Mouse (Mus musculus) adrenal gland, adult (tissue): ENCODE measurements around the gene 4921517D22Rik.
A peak's percentile ranks its signal among the peaks of the same experiment; 100 is the strongest.
"Not testable (repeated sequence)": the region's sequence is repeated elsewhere in the genome, so short reads cannot be mapped to it uniquely, and the experiment has no call there.

ENCODE experiments used
- DNase-seq, 2 experiments: peaks; one replicate each; pipeline ENCODE4 v3.0.0; 2022 to 2023; ENCODE audit warnings: low spot score in 1 of 2; ENCODE audit not compliant: inconsistent age in 2 of 2

Gene 4921517D22Rik

DNA sequence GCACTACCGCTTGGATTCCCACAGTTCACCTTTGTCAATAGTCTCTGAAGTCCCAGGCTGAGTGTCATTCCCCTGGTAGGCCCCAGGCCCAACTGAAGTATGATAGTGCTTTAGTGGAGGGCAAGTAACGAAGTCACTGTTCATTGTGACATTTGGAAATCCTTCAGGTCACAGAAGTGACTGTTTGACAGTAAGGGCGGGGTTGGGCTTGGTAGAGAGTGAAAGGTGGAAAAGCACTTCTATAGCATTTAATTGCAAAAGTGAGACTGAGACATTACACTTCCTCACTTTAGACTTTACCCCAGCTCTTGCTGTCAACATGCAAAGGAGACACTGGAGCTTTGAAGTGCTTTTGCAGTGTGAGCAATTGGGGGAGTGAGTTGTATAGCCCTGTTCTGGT lies at the start of gene 4921517D22Rik:
4921517D22Rik (minus strand) TSS at position 101 of the 400 bp plus-strand sequence.
- DNase-seq: no peak

DNA sequence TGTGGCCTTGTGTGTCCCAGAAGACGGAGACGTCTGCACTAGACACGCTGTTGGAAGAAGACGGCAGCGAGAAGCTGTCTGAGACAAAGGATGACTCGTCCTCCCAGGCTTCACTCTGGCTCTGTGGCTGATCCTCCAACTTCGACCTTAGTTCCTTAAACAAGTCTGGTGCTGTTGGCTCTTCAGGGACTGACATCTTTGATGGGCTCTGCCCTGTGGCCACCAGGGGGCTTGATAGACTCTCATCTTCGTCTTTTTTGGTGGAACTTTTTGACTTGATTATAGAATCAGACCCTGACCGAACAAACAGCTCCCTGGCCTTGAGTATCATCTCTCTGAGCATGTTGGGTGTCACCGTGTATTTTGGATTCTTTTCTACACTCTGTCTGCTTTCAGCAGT lies 47.8 kb upstream of the 4921517D22Rik start:
- DNase-seq: peak in 1 of 2 experiments; percentile 16

DNA sequence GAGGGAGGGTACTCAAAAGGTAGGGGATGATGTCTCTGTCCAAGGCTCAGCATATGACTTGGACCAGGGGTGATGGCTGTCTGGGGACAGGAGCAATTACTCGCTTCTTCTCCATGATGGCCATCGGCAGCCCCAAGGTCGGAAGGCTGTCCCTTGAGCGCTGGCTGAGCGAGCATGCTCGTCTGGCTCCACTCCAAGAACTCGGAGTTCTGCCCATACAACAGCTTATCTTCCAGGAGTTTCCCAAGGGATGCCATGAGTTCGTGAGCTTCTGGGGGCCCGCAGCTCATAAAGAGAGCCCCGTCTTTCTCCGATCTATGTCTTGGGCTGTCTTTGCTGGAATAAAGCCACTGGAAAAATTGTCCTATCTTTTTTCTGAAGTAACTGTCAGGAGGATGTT lies 47.2 kb upstream of the 4921517D22Rik start:
- DNase-seq: peak; percentile 81 to 87

DNA sequence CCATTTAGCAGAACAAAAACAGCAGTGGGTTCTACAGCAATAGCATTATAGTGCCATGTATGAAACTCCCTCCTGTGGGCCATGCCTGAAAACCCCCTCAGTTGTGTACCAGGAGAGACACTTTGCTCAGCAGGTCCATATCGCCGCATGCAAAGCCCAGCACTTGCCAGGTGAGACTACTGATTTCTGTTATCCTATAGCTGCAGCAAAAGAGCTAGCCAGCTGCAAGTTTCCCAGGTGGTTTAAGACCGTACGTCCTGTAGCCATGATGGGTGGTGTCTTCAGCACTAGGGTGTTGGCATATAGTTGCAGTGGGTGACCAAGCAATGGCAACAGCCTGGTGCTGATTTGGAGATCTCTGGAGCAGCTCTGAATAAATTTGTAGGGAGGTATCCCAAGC lies 45.5 kb upstream of the 4921517D22Rik start:
- no peak for DNase-seq

DNA sequence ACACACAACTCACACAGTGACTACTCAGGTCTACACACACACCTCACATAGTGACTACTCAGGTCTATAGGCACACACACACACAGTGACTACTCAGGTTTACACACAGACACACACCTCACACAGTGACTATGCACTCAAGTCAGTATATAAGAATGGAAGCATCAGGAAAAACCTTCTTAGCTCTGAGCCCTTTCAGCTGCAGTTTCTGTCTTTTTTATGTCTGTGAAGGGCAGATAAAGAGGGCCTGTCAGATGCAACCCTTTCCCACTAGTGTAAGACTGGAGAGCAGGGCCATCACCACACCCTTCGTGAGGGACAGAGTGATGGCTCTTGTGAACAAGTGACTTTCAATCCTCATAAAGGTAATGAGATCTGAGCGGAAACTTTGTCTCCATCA lies 44.5 kb upstream of the 4921517D22Rik start:
- DNase-seq: no peak

DNA sequence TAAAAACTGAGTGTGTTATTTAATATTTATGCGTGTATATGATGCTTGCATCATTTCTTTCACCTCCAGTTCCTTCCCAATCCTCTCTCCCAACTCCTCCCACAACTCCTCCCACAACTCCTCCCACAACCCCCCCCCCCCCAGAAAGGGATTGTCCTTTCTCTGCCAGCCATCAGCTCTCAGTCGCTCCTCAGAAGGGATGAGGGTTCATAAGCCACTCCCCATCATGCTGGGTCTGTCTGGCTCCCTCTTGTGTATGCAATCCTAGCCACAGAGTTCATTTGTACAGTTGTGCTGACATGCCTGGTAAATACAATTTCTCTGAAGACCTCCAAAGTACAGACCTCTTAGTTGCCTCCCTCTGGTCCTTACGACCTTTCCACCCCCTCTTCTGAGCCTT lies 41.3 kb upstream of the 4921517D22Rik start:
- DNase-seq: no peak

DNA sequence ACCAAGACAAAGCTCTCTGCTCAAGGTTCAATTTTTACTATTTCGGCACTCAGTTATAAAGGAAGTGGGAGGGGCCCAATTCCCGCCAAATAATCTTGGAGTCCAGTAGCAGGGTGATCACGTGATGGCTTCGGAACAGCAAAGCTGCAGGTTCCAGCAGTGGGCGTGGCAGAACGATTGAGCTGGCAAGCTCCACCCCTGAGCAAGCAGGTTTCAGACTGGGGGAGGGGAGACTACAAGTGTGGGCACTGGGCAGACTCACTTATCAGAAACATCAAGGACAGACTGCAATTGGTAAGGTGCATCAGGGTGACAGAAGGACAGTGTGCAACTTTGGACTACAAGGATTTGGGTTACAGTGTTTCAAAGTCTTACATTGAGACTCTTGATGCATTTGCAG lies 40.4 kb upstream of the 4921517D22Rik start:
- not testable (repeated sequence) for DNase-seq

DNA sequence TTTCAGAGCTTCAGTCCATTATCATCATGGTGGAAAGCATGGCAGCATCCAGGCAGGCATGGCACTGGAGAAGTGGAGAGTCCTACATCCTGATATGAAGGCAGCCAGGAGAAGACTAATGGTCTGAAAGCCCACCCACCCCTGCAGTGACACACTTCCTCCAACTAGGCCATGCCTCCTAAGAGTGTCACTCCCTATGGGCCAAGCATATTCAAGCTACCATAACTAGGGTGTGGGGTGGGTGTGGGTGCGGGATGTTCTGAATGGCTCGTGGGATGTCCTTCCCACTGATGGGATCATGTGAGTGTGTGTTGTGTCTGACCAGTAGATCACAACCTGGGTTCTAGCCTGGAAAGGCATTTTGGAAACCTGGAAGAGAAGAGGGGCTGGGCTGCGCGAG lies 40.0 kb upstream of the 4921517D22Rik start:
- DNase-seq: no peak

DNA sequence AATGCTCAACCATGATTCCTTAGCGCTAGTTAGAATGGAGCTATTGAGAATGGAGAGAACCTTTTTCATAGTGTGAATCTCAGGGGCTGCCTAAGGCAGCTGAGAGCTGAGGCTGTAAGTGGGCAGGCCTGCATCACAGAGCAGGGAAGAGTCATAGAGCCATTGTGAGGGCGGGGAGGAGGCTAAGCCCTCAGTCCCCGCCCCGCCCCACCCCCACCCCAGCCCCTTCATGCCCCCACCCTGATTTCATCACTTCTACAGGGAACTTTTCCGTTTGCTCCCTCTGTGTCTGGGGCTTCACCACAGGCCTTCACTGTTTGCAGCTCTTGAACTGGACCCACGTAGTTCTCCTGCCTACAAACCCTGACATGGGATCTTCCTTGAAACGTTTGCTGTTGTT lies 37.7 kb upstream of the 4921517D22Rik start, which contains the start of gene Spata31d1d:
Spata31d1d (minus strand) TSS at position 101 of the 400 bp plus-strand sequence.
- no peak for DNase-seq

DNA sequence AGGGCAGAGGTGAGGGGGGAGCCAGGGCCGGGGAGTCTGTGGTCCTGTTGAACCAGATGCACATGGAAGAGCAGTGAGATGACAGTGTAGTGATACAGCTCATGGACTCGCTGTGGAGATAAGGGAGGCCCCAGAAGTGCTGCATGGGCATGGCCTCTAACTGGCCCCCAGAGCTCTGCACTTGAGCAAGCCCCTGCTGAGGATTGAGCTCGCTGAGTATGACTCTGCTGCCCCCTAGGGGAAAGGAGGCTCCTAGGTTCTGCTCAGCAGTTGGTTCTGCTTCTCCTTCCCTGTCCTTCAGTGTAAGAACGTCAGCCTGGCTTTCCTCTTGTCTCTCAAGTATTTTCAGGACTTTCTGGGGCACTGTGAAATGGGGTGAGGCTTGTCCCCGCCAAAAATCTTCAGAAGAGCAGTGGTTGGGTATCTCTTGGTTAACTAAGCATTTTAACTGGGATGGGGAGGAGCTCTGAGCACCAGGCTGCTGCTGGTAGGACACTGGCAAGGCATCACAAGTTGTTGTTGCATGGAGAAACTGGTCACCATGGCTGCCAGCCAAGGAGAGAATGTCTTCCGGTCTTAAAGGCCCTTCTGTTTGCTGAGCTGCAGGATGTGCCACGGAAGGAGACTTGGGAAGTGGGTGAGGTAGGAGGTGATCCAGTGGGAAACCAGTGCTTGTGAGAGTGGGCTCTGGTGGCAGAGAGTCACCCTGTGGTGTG lies 34.6 kb upstream of the 4921517D22Rik start:
- DNase-seq: peak; percentile 68 to 89

DNA sequence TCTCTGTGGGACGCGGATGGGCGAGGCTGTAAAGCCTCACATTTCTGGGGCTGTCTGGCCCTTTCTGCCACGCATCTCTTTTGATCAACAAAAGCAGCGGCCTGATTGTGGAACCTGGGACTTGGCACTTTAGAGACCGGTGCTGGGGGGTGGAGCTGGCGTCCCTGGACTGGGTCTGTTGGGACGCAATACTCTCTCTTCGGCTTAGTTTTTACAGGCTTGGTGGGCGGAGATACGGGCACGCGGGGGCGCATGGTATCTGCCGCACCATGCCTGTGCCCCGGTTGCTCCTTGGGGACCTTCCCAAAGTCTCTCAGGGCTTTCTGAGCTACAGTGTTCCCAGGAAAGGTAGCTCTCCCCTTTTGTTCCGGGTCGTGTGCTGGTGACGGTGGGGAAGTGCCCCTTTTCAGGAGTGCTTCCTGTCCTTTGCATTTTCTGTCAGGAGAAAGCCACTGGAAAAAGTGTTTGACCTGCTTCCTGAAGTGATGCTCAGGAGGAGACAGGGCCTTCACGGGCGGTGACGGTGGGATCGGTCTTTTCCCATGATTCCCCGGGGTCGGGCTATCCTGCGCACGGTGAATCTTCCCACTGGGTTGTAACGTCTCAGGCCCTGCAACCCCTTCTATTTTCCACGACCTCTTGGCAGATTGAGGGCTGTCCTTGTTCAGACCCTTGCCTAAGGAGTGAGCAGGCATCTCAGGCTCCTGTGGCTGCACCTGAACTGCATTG lies 32.4 kb upstream of the 4921517D22Rik start:
- no peak for DNase-seq

DNA sequence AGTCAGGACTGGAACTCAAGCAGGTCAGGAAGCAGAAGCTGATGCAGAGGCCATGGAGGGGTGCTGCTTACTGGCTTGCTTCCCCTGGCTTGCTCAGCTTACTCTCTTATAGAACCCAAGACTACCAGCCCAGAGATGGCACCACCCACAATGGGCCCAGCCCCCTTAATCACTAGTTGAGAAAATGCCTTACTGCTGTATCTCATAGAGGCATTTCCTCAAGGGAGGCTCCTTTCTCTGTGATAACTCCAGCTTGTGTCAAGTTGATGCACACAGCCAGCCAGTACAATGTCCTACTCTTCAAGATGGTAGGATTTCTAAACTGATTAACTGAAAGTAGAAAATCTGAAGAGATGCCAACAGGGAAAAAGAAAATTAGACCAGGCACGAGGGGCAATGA lies 28.2 kb upstream of the 4921517D22Rik start:
- not testable (repeated sequence) for DNase-seq

DNA sequence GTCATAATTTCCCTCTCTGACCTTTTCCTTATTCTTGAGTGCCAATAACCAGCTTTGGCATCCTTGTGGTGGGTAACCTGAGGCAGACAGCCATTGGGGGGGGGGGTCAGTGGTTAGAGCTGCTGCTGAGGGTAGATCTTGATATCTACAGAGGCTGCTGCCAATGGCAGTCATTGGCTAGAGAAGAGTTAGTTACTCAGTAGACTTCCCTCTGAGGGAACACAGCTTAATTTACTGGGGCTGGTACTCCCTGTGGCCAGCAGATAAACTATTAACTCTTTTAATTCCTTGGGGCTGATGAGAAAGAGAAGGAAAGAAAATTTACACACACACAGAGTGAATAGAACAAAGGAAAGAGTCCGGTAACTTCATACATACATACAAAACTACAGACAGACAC lies 25.6 kb upstream of the 4921517D22Rik start:
- no peak for DNase-seq

DNA sequence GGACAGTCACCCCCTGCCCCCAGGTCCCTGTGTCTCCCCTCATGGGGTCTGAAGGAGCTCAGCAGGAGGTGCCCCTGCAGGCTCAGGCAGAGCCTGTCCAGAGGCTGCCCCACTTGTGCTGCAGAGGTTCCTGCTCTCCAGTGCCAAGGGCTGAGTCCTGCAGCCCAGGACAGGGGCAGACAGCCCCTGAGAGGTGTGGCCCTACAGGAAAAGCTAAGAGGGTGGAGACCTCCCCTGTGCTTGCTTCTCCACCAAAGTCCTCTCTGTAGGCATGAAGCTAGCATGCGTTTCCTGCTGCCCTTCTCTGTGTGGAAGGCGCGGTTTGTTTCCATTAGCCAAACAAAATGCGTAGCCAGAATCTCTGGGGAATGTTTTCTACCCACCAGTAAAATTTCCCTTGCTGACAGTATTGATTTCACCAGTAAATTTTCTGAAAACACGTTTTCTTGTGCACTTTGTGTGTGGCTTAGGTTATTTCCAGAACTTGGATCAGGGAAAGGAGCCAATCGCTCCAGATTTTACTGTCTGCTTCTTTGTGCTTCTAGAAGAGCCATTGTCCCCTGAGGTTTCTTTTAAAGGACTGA lies 25.0 kb upstream of the 4921517D22Rik start:
- not testable (repeated sequence) for DNase-seq

DNA sequence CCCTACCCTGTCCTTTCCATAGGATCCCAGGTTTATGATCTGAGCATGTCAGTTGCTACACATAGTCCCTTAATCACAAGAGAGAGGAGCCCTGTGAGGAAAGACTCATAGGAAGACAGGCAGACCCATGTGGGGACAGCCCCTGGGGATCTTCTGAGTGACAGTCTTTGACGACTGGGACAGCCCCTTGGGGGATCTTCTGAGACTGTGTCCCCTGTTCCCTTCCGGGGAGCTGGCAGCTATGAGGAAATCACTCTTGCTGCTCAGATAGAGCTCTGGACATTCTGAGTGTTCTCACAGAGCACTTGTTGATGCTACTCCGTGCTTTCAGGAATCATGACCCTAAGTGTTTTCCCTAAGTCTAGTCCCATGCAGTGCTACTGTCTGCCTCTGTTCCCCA lies 19.8 kb upstream of the 4921517D22Rik start:
- DNase-seq: no peak

DNA sequence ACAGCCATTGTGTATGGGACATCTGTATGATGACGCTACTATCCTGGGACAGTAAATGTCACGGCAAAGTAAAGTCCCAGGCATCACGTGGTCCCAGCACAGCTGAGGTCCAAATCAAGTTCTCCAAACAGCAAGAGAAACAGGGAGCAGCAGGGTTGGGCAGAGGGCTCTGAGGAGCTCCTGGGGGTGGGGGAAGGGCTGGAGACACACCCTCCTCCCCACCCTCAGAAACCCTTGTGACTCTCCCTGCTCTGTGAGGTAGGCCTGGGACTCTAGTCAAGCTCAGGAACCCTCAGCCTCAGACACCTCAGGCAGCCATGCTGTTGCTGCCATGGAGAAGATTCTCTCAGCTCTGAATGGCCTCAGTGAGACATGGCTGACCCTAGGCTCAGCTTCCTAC lies 18.1 kb upstream of the 4921517D22Rik start, which contains the start of gene Spata31d1b:
Spata31d1b (plus strand) TSS at position 301 of the 400 bp plus-strand sequence.
- DNase-seq: not testable (repeated sequence)

DNA sequence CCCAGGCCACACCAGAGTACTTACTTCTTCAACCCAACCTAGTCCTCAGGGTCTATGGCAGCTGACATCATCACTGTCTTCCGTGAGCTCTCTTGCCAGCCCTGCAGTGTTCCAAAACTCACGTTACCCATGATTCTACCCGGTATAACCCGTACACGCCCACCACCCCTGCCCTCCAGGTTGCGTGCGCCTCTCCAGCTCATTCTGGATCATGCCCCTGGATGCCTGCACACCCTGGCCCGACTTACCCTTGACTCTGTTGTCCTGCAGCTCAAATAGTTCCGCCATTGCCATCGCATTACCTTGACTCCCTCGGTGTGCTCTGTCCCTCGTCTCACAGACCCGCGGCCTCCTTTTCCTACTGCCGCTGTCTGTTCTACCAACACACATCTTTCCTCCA lies 16.3 kb upstream of the 4921517D22Rik start, which contains the start of gene Spata31d1a:
Spata31d1a (minus strand) TSS at position 101 of the 400 bp plus-strand sequence.
- DNase-seq: no peak

DNA sequence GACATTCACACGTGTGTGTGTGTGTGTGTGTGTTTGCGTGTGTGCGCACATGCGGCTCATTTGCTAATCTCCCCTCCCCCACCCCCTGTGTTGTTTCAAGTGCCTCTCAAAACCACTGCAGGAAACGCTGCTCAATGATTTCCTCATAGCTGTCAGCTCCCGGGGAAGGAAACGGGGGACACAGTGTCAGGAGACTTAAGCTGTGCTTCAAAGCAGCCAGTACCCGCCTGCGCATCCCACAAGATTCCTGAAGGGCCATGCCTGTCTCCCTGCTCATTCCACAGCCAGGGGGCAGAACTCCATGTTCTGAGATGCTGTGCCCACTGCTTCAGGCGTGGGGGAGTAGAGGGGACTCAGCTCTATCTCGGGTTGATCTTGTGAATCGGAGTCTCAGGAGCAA lies 10.7 kb upstream of the 4921517D22Rik start:
- peak; percentile 18 to 40 for DNase-seq

DNA sequence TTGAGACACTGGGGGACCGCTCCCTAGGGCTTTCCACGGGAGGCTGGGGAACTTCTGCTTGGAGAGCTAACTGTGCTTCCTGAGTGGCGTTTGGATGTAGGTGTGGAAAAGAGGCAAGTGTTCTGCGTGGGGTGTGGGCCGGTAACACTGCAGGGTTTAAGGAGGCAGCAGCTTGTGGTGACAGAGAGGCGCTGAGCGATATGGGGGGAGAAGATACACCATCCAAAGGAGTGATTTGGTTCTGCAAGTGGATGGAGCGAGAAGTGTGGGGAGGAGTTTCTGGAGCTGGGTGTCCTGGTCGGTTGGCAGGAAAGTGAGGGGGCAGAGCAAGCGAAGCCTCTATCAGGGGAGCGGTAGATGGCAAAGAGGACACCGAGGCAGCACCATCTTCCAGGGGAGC lies 9.6 kb upstream of the 4921517D22Rik start:
- no peak for DNase-seq

DNA sequence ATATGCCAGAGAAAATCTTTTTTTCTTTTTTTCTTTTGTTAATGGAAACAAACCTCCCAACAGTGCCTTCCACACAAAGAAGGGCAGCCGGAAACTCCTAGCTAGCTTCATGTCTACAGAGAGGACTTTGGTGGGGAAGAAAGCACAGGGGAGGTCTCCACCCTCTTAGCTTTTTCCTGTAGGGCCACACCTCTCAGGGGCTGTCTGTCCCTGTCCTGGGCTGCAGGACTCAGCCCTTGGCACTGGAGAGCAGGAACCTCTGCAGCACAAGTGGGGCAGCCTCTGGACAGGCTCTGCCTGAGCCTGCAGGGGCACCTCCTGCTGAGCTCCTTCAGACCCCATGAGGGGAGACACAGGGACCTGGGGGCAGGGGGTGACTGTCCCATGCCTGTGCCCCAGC lies 6.2 kb upstream of the 4921517D22Rik start:
- DNase-seq: not testable (repeated sequence)

DNA sequence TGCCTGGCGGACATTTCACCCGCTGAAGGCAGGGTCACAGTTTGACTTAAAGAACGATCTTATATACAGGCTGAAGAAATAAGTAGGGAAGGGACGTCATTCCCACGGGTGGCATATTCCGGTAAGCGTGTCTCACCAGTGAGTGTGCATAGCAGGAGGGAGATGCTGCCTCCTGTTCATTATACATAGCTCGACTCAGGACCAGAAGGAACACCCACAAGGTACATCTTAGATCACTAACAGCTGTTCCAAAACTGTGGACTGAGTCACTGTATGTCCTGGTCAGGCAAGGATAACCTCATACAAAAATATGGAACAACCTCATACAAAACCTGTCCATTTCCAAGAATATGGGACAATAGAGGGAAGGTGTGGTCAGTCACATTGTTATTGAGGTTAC lies 5.2 kb upstream of the 4921517D22Rik start:
- DNase-seq: no peak

DNA sequence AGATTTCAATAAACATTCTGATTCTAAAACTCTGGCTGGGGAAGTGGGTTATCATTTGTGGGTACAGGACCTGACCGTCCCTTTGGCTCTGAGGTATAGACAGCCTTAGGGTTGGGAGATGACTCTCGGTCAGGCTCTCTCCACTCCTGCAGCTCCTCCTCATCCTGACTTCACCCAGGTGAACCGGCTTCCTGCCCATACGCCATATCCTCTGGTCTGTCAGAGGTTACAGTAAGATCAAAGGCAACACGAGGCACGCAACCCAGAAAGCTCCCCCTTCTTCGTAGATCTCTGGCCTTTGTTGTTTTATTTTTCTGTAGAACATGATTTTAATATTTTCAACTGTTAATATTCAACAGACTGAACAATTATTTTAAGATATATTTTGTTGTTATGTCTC lies 1.9 kb upstream of the 4921517D22Rik start:
- no peak for DNase-seq
